Mouse (Mus musculus): ENCODE results near the gene Gm14781. TPM values are rescaled to one million over a fixed set of nuclear protein-coding genes. Genes with fewer than 3 reads are reported as not detected.
"Not testable (repeated sequence)": the region's sequence is repeated elsewhere in the genome, so short reads cannot be mapped to it uniquely, and the experiment has no call there.

Gm14781 gene
- total RNA-seq (2014; fragmentation: Nextera tagmentation) (not detected in 2 replicates), total RNA-seq (2017) (not detected in 2 replicates)

- ATAC-seq (replicated peaks; ENCODE audit: low FRiP score, low TSS enrichment, poor library complexity, severe bottlenecking): not testable (repeated sequence)
Measured at GRCm38 (mm10) chrX:91631894-91632293, at the start of gene Gm14781. Gene Gm14781 (plus strand): TSS chrX:91632194.

- not testable (repeated sequence) for ATAC-seq (replicated peaks; ENCODE audit: low FRiP score, low TSS enrichment, poor library complexity, severe bottlenecking)
Measured at GRCm38 (mm10) chrX:91654964-91655575, 23.1 kb downstream of the Gm14781 start.

Other genes with a start within 250 kb of the Gm14781 start
- not detected in 2 replicates for gene Gm5072, start 239.7 kb upstream of the Gm14781 start, total RNA-seq (2014; fragmentation: Nextera tagmentation)
- not detected in 2 replicates for gene Gm5072, start 239.7 kb upstream of the Gm14781 start, total RNA-seq (2017)
- gene Gm8914, start 152.1 kb upstream of the Gm14781 start, total RNA-seq (2014; fragmentation: Nextera tagmentation): not detected in 2 replicates
- not detected in 2 replicates for gene Gm8914, start 152.1 kb upstream of the Gm14781 start, total RNA-seq (2017)
- not detected in 2 replicates for gene 1700084M14Rik, start 56.3 kb upstream of the Gm14781 start, total RNA-seq (2014; fragmentation: Nextera tagmentation)
- gene 1700084M14Rik, start 56.3 kb upstream of the Gm14781 start, total RNA-seq (2017): not detected in 2 replicates
- gene Mageb5, start 150.8 kb downstream of the Gm14781 start, total RNA-seq (2014; fragmentation: Nextera tagmentation): not detected in 2 replicates
- gene Mageb5, start 150.8 kb downstream of the Gm14781 start, total RNA-seq (2017): not detected in 2 replicates